Mouse (Mus musculus) kidney, adult 18-20 months (tissue): ENCODE measurements around the gene Trmt10b.

Experiments
- DNase-seq: peaks from one replicate; pipeline ENCODE4 v3.0.0; 2021

Trmt10b gene

DNA sequence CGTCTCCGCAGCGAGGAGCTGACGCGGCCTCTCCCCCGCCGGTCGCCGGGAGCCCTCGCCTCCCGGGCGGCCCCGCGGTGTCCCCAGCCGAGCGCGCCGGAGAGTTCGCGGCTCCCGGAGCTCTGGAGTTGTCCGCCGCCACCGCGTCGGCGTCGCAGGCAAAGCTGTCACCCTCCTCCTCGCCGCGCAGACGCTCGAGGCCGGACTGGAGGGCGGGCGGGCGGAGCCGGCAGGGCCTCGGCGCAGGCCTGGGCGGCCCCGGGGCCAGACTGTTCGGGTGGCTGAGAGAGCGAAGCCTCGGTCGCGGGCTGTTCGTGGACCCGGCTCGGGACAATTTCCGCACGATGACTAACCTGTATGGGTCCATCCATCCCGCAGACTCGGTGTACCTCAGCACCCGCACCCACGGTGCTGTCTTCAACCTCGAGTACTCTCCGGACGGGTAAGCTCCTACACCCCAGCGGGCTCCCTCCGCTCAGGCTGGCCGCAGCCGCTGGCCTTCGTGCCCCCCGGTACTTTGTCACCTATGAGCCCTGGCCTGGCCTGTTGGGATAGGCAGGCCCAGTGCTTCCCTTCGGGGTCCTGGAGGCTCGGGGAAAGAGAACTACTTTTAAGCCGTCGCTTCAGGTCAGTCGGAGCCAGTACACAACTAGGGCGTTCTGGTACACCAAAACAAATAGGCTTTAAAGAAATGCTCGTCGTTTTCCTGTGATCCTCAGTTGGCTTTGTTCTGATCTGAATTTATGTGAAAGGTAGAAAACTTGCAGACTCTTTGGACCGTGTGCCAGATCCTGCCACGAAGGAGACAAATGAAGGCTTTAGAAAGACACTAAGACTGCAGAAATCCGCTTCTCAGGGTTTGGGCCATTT lies 45.6 kb downstream of the Trmt10b start, which contains the start of gene Exosc3:
Gene Exosc3 (minus strand): TSS at position 447 of the 870 bp plus-strand sequence.
- DNase-seq, result peak; percentile 72

DNA sequence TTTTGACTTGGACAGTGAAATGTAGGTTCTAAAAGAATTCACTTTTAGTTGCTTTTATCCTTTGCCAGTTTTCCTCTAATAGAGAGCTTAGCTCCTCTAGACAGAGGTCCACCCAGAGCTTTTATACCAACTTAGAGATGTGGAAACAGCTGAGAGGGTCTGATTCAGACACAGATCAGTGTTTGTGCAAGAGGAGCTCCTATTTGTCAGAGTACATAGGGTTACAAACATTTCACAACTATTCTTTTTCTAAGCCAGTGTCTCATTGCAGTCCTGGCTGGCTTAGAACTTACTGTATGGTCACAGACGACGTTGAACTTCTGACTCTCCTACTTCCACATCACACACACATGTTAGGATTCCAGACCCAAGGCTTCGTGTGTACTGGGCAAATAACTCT lies 59.7 kb downstream of the Trmt10b start:
- DNase-seq, result no peak
